Mouse (Mus musculus): ENCODE data around the gene Unc13a. TPM values are rescaled to one million over a fixed set of nuclear protein-coding genes. Genes with fewer than 3 reads are reported as not detected.

Gene Unc13a
- polyA plus RNA-seq, 1 experiment from 2014 or later: 17.1 TPM

GRCm38 (mm10) chr8:71672168-71672735, 695 bp upstream of the Unc13a start:
- ATAC-seq: no peak
- peak overlapping the region; percentile 77 for H3K4me3 ChIP-seq (replicated peaks)
- H3K4me1 ChIP-seq (replicated peaks): peaks cover 44% of the 10 kb centered on the region
- H3K4me2 ChIP-seq (replicated peaks): peak overlapping the region; percentile 87
- H3K27ac ChIP-seq: peak overlapping the region; percentile 90
- peak overlapping the region; percentile 76 for H3K9ac ChIP-seq (replicated peaks)
- H3K36me3 ChIP-seq: no peaks in the 10 kb centered on the region
- WGBS: 63% methylated on average over 6 of the region's 6 CpGs
- H3K27me3 ChIP-seq: peaks cover 28% of the 10 kb centered on the region
- no peaks in the 10 kb centered on the region for H3K9me3 ChIP-seq

GRCm38 (mm10) chr8:71670621-71671548, 672 bp downstream of the Unc13a start:
- WGBS: under 1% methylated on average over 60 of the region's 64 CpGs
- peak overlapping the region; percentile 77 for H3K4me3 ChIP-seq (replicated peaks)
- peaks cover 52% of the 10 kb centered on the region for H3K4me1 ChIP-seq (replicated peaks)
- peak; percentile 68 for ATAC-seq
- peaks cover 25% of the 10 kb centered on the region for H3K27me3 ChIP-seq
- no peaks in the 10 kb centered on the region for H3K9me3 ChIP-seq
- peak overlapping the region; percentile 90 for H3K27ac ChIP-seq
- H3K36me3 ChIP-seq: no peaks in the 10 kb centered on the region
- H3K9ac ChIP-seq (replicated peaks): peak overlapping the region; percentile 76
- peak overlapping the region; percentile 87 for H3K4me2 ChIP-seq (replicated peaks)

DNA sequence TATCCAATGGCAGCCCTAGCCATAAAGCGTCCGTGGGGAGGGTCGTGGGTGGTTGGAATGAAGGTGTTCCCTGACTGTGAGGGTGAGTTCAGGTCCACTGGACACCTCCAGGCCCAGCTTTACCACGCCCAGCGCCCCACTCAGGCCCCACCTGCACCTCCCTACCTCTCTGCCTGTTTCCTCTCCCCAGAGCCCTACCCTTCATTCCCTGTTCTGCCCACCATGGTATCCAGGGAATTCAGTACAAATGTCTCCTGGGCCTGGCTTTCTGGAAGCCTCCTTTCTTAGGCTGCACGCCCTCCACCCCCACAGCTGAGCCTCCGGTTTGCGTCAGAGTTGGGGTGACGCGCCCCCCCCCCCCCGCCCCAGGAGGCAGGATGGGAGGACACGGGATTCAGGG, 1.4 kb downstream of the Unc13a start:
- H3K36me3 ChIP-seq: no peaks in the 10 kb centered on the region
- H3K4me3 ChIP-seq (replicated peaks): peak overlapping the region; percentile 77
- H3K9me3 ChIP-seq: no peaks in the 10 kb centered on the region
- WGBS: 10% methylated on average over 12 of the region's 12 CpGs
- H3K4me1 ChIP-seq (replicated peaks): peaks cover 55% of the 10 kb centered on the region
- peaks cover 18% of the 10 kb centered on the region for H3K27me3 ChIP-seq
- peak; percentile 28 for ATAC-seq
- H3K9ac ChIP-seq (replicated peaks): peak overlapping the region; percentile 76
- peak overlapping the region; percentile 90 for H3K27ac ChIP-seq
- peak overlapping the region; percentile 87 for H3K4me2 ChIP-seq (replicated peaks)

GRCm38 (mm10) chr8:71668220-71668975, 3.2 kb downstream of the Unc13a start:
- no peak overlapping the region for H3K27ac ChIP-seq
- H3K4me3 ChIP-seq (replicated peaks): peak overlapping the region; percentile 11; the same call in 1 of the 2 replicates
- peaks cover 11% of the 10 kb centered on the region for H3K36me3 ChIP-seq

DNA sequence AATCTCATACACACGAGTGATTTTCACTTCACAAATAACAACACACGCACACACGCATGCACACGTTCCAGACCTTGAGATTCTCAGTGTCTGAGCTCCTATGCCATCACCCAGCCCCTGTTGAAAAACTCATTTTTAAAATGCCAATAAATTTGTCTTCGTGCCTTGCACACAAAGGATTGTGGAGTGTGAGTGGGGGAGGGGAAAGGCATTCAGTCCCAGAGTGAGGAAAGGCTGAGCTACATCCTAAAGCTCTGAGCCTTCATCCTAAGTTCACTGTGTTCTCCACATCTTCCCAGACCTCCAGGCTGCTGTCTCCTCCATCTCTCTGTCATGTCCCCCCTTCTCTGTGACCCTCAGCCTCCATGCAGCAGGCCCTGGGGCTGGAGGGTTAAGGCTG, 4.3 kb downstream of the Unc13a start:
- Histone ChIP-seq H3K27ac (peak overlapping the region; percentile 55), H3K36me3 (peaks cover 22% of the 10 kb centered on the region), H3K9me3 (no peaks in the 10 kb centered on the region), H3K27me3 (peaks cover 30% of the 10 kb centered on the region), H3K9ac (replicated peaks) (peak overlapping the region; percentile 39), H3K4me1 (replicated peaks) (peaks cover 59% of the 10 kb centered on the region), H3K4me2 (replicated peaks) (peak overlapping the region; percentile 37), H3K4me3 (replicated peaks) (no peak overlapping the region)
- ATAC-seq: no peak
- WGBS: 50% methylated on average over 5 of the region's 5 CpGs

More at GRCm38 (mm10) chr8:71668220-71668975, 3.2 kb downstream of the Unc13a start:
- Histone ChIP-seq H3K4me1 (replicated peaks) (peaks cover 59% of the 10 kb centered on the region), H3K27me3 (peaks cover 23% of the 10 kb centered on the region), H3K9me3 (no peaks in the 10 kb centered on the region), H3K4me2 (replicated peaks) (peak overlapping the region; percentile 37), H3K9ac (replicated peaks) (no peak overlapping the region; the same call in 1 of the 2 replicates)
- 6% methylated on average over 21 of the region's 21 CpGs for WGBS
- no peak for ATAC-seq

- peak overlapping the region; percentile 55 for H3K27ac ChIP-seq
- no peak for ATAC-seq
- 14% methylated on average over 1 of the region's 1 CpGs for WGBS
- H3K9ac ChIP-seq (replicated peaks): peak overlapping the region; percentile 39; the same call in 1 of the 2 replicates
- no peaks in the 10 kb centered on the region for H3K9me3 ChIP-seq
- 0 out of 2 replicates have a peak overlapping the region, but pooled peaks have one; percentile 2 for H3K4me2 ChIP-seq (replicated peaks)
- H3K4me1 ChIP-seq (replicated peaks): peaks cover 55% of the 10 kb centered on the region
- H3K4me3 ChIP-seq (replicated peaks): no peak overlapping the region
- H3K27me3 ChIP-seq: peaks cover 34% of the 10 kb centered on the region
- H3K36me3 ChIP-seq: peaks cover 26% of the 10 kb centered on the region
Measured at GRCm38 (mm10) chr8:71666855-71667254, 4.7 kb downstream of the Unc13a start.

- H3K9me3 ChIP-seq: no peaks in the 10 kb centered on the region
- peak overlapping the region; percentile 37 for H3K4me2 ChIP-seq (replicated peaks)
- peak; percentile 21; the same call in 1 of the 2 replicates for ATAC-seq
- H3K9ac ChIP-seq (replicated peaks): 0 out of 2 replicates have a peak overlapping the region, but pooled peaks have one; percentile 28
- peaks cover 54% of the 10 kb centered on the region for H3K4me1 ChIP-seq (replicated peaks)
- peaks cover 43% of the 10 kb centered on the region for H3K27me3 ChIP-seq
- H3K36me3 ChIP-seq: peaks cover 28% of the 10 kb centered on the region
- H3K27ac ChIP-seq: no peak overlapping the region
- no peak overlapping the region for H3K4me3 ChIP-seq (replicated peaks)
- WGBS: 5% methylated on average over 22 of the region's 22 CpGs
Measured at GRCm38 (mm10) chr8:71665331-71666130, 6.0 kb downstream of the Unc13a start.

GRCm38 (mm10) chr8:71660325-71661120, 11.0 kb downstream of the Unc13a start:
- Histone ChIP-seq H3K4me2 (replicated peaks) (no peak overlapping the region), H3K4me3 (replicated peaks) (no peak overlapping the region), H3K9me3 (no peaks in the 10 kb centered on the region), H3K4me1 (replicated peaks) (peaks cover 7% of the 10 kb centered on the region), H3K27me3 (peaks cover 77% of the 10 kb centered on the region), H3K36me3 (peaks cover 53% of the 10 kb centered on the region), H3K9ac (replicated peaks) (no peak overlapping the region), H3K27ac (no peak overlapping the region)
- WGBS: 10% methylated on average over 36 of the region's 36 CpGs
- ATAC-seq: peak; percentile 73

GRCm38 (mm10) chr8:71659751-71660150, 11.8 kb downstream of the Unc13a start:
- no peak for ATAC-seq
- H3K36me3 ChIP-seq: peaks cover 58% of the 10 kb centered on the region
- no peak overlapping the region for H3K9ac ChIP-seq (replicated peaks)
- H3K4me2 ChIP-seq (replicated peaks): no peak overlapping the region
- H3K27ac ChIP-seq: no peak overlapping the region
- H3K4me3 ChIP-seq (replicated peaks): no peak overlapping the region
- peaks cover 85% of the 10 kb centered on the region for H3K27me3 ChIP-seq
- peaks cover 5% of the 10 kb centered on the region for H3K4me1 ChIP-seq (replicated peaks)
- 57% methylated on average over 1 of the region's 1 CpGs for WGBS
- no peaks in the 10 kb centered on the region for H3K9me3 ChIP-seq

DNA sequence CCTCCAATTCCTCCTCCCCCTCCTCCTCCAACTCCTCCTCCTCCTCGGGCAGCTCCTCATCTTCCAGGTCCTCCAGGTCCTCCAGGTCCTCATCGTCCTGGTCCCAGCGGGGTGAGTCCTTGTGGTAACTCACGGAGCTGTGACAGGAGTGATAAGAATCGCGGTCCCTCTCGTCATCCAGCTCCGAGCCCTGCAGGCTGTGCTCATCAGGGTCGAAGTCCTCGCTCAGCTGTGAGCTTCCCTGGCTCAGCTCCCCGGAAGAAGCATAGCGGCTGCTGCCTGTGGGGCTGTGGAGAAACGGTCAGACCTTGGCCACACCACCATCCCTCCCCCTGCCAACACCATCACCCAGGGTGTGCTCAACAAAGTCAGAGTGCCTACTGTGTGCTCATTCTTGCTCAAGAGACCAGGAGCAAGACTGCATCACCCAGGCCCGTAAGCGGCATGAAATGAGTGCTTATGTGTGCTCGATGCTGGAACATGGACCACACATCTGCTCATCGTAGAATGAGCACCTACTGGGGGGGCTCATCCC, 13.0 kb downstream of the Unc13a start:
- no peak overlapping the region for H3K27ac ChIP-seq
- no peak overlapping the region for H3K4me2 ChIP-seq (replicated peaks)
- peaks cover 59% of the 10 kb centered on the region for H3K36me3 ChIP-seq
- no peaks in the 10 kb centered on the region for H3K9me3 ChIP-seq
- H3K4me3 ChIP-seq (replicated peaks): no peak overlapping the region
- 0 out of 2 replicates have a peak overlapping the region, but pooled peaks have one; percentile 23 for H3K9ac ChIP-seq (replicated peaks)
- WGBS: 30% methylated on average over 17 of the region's 17 CpGs
- ATAC-seq: no peak
- peaks cover 8% of the 10 kb centered on the region for H3K4me1 ChIP-seq (replicated peaks)
- peaks cover 89% of the 10 kb centered on the region for H3K27me3 ChIP-seq

All from midbrain, embryonic 13.5 days (tissue).